Mouse (Mus musculus): ENCODE measurements at regions not wholly inside any gene's neighbourhood (a gene's known extent, or its start where the extent isn't known, plus 50 kb on each side); places are given as distances from the start of the nearest gene placed in this dataset.

DNA sequence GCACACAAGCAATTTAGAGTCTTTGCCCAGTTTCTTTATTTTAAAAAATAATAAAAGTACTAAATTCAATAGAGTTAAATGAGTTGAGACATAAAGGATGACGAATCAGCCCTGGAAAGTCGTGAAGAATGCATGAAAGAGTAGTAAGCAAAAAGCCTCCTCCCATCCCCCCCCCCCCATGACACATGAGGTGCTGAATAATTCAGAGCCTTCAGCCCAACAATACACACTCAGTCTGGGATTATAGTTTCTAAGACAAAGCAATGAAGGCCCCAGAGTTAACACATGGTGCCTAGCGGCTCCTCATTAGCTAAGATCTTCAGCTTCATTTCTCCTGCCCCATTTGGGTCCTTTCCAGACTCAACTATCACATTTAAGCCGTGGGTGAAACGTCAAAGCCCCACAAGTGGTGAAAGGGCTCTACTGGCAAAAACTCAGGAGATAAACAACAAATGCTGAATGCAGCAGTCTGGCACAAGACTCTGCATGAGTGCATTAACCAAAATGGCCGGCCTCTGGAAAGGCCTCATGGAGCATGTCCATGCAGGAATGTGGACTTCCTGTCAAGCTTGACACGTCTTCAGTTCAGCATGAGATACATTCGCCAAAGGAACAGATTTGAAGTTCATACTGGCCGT is 560.9 kb upstream of the Gm26657 start:
- DNase-seq (ENCODE audit: low read depth, low spot score), result no peak

DNA sequence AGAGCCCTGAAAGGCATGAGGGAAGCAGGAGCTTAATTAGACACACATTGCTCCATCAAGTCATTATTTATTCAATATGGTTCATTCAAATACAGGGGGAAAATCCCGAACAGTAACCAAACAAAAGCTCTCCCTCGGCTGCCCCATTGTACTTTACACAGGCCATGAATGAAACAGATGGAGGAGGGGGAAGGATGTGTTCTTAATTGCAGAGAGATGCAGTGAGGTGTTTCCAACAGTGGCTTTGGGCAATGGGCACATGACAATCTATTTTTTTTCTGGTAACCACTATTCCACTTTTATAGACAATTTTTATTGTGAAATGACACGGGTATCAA is 578.6 kb upstream of the Gm26657 start:
- DNase-seq (ENCODE audit: low read depth, low spot score), result no peak

DNA sequence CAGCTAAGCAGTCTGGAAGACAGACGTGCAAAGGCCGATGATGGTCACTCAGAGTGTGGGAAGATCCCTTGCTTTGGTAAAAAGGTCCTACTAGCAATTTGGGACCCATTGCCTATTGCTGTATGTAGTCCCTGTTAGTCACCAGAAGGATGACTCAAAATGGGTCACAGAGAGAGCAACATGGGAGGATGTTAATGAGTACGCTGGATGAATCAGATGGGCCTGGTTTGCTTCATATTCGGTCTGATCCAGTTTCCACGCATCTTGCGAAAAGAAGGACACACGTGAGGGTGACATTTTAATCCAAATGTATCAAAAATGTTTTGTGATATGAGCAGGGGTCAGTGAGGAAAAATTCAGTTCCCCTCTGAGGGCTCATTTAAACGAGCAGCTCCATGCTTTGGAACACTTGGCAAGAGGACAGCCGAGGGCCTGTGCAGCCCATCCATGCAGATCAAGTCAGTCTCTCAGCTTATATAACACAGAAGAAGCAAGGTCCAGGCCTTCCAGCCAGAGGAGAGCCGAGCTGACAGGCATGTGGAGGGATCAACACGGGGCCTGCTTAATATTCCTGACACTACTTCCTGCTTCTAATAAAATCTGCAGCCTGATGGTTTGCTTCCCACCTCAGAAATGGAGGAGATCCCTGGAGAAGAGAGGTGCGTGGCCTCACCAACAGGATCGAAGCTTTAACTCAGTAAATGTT is 579.2 kb upstream of the Gm26657 start:
- DNase-seq (ENCODE audit: low read depth, low spot score), result no peak

- DNase-seq (ENCODE audit: low read depth, low spot score), result no peak
Measured at GRCm38 (mm10) chr4:56157521-56158065, 582.3 kb upstream of the Gm26657 start.

DNA sequence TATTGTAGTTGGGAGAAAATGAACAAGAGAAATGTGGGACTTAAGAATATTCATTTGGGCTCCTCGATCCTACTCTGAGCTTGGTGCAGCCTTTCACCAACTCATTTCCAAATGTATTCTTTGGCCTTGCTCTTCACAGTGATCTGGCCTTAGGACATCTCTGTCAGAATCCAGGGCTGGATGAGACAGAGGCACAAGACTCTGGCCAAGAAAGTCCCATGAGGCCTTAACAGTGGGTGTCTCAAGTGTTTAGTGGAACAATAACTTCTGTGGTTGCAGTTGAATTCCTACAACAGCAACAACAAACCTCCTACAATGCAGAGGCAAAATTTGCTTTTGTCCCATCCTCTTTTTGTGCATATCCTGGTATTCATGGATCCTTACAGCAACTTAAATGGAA is 589.2 kb upstream of the Gm26657 start:
- DNase-seq (ENCODE audit: low read depth, low spot score), result no peak

DNA sequence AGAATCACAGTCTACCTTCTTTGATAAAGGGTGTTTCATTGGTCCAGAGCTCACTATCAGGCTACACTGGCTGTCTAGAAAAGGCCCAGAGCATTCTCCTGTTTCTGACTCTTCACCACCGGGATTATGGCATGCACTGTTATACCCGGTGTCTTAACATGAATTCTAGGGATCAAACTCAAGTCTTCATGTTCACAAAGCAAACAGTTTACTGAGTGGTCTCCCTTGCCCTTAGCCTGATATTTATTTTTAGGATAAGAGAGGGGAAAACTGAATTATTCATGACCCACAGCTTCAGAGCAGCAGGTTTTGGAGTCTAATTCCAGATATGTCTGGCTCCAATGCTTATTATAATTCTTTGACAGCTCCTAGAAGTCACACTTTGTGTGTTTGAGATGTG is 596.0 kb upstream of the Gm26657 start:
- DNase-seq (ENCODE audit: low read depth, low spot score), result no peak

GRCm38 (mm10) chr4:56136837-56137236 is 603.0 kb upstream of the Gm26657 start:
- no peak for DNase-seq (ENCODE audit: low read depth, low spot score)

DNA sequence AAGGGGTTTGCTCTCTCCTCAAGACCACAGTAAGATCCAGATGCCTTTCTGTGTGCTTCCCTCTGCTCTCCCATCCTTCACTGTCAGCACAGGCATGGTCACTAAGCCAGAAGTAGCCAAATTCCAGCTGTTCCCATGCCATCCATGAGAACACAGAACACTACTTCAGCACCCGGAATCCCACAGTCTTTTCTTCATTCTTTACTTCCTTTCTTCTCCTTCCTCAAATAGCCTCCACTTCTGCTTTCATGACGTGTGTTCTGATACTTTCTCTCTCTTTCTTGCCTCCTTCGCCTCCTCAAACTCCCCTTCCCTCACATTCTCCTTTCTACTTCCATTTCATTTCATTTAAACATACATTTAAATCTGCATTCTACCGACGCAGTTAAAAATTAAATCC is 602.1 kb upstream of the Klf4 start:
- DNase-seq (ENCODE audit: low read depth, low spot score), result no peak

DNA sequence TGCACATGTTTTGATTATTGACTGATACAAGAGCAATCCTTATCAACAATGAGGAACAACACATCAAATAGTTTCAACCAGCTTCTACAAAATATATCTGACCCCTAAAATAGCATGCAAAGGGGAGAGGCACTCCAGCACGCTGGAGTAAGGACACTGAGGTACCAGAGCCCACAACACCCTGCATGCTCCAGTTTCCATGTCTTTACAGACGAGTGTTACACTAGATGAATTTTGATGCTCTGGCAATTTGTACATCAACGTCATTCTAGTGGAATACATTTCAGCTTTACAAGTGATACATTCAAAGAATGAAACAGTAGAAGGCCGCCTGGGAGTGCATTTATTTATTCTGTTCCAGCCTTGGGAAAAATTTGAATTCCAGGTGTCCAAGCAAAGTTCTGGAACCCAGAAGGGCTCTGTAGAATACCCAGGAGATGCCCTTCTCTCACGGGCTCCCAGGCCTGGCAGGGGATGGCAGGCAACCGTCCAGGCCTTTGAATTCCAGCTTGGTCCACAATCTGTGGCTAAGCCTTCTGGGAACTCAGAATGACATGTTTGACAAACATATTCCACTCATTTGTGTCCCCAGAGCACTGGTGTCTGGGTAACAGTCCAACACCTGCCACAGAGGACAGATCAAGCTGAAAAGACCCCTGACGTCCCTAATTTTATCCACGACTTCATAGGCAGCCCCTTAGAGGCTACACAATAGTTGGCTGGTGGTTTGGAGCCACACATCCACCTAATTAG is 595.6 kb upstream of the Klf4 start:
- no peak for DNase-seq (ENCODE audit: low read depth, low spot score)

GRCm38 (mm10) chr4:56124515-56124914 is 592.2 kb upstream of the Klf4 start:
- no peak for DNase-seq (ENCODE audit: low read depth, low spot score)

- no peak for DNase-seq (ENCODE audit: low read depth, low spot score)
Measured at GRCm38 (mm10) chr4:56122198-56122597, 589.9 kb upstream of the Klf4 start.

GRCm38 (mm10) chr4:56121664-56122063 is 589.4 kb upstream of the Klf4 start:
- no peak for DNase-seq (ENCODE audit: low read depth, low spot score)

DNA sequence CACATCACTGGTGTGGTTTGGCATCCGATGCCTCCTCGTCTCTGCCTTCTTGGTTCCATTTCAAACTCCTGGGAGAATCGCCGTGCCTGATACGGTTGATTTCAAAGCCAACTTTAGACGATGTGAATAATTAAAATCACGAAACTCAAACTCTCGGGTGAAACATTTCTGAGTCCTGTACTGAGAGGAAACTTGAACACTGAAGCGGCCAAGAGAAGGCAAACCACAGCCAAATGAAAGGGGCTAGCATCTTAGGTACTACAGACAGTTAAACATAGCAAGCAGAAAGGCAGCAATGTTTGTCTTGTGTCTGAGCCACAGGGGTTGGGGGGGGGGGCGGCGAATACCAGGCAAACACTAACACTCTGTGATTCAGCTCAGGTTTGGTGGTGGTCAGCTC is 588.1 kb upstream of the Klf4 start:
- DNase-seq (ENCODE audit: low read depth, low spot score), result no peak

DNA sequence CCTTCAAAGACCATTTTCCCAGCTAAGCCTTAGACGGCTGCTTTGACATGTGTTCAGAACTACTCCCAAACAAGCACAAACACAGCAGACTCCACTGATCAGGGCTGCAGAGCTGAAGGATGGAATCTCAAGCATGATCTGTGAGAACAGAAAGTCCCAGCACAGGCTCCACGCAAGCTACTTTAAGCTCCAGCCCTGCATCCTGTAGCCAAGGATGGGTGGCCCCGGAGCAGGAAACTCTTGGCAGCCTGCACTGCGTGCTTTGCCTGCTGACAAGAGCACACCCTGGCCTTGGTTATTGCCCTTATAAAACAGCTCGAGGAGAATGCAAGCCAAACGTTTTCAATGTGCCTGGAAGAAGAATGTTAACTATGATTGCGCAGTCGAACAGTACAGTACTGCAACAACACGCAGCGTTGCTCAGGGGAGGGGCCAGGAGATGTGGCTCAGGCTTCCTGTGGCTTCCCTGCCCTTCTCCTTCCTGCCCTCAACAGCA is 581.5 kb upstream of the Klf4 start:
- DNase-seq (ENCODE audit: low read depth, low spot score), result peak; percentile 10

- no peak for DNase-seq (ENCODE audit: low read depth, low spot score)
Measured at GRCm38 (mm10) chr4:56112931-56113700, 580.9 kb upstream of the Klf4 start.

DNA sequence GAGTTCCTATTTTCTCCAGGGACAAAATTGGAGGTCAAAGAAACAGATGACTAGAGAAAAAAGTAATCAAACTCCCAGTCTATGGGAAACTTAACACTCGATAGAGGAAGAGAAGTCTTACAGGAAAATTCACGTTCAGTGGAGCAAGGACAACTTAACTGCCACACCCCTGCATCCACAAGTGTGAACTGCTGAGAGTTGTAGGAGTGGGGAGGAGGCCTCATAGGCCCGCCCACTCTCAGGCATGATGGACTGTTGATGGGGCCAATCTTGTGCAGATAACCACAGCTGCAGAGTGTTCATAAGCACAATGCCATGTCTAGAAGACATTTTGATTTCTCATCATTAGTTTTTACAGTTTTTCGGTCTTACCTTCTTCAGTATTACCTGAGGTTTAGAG is 574.7 kb upstream of the Klf4 start:
- DNase-seq (ENCODE audit: low read depth, low spot score), result no peak

DNA sequence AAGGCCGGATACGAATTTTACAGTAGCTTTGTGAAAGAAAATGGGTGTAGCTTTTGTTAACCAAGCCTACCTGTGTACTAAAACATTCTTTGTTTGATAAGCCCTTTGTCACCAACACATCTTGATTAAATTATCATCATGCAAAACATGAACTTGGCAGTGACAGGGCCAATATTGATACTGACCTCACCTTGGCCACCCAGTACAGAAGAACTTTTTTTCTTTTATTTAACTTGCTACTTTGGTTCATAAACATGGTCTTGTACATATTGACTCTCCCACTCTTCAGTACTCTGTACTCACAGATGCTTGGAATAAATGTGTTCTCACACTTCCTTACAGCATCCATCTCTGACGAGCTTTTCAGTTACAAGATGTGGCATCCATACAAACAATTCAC is 570.0 kb upstream of the Klf4 start:
- DNase-seq (ENCODE audit: low read depth, low spot score), result no peak

DNA sequence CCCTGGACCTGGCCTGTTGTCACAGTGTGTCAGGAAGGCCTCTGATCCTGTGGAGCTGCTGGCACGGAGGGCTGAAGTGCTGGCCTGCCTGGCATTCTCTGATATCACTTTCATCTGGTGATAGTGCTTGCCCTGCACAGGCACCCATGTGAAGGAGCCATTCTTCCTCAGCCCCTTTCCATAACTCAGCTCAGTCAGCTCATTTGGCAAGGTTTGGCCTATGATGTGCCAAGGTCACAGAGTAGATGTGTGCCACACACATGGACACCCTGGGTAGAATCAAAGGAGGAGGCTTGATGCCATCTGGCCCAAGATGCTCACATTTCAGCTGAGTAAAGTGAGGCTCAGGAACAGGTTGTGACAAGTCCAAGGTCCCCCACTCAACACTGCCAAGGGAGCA is 558.5 kb upstream of the Klf4 start:
- DNase-seq (ENCODE audit: low read depth, low spot score), result no peak

DNA sequence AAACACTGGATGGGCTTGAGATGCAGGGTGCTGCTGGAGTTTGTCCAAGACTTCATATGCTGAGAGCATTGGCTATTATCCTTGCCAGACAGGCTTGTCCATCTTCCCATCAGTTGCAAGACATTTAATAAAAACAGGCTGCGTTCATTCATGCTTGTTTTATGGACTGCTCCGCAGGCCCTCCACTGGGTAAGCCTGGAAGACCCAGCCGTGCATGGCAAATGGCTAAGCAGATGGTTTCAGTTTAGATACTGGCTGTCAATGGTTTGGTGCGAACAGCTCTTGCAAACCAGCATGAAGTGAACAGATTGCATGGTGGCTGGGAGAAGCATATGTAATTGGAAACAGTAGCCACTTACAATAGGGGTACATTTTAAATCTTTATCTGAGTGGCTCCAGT is 556.4 kb upstream of the Klf4 start:
- no peak for DNase-seq (ENCODE audit: low read depth, low spot score)

GRCm38 (mm10) chr4:56086306-56086705 is 554.0 kb upstream of the Klf4 start:
- no peak for DNase-seq (ENCODE audit: low read depth, low spot score)

DNA sequence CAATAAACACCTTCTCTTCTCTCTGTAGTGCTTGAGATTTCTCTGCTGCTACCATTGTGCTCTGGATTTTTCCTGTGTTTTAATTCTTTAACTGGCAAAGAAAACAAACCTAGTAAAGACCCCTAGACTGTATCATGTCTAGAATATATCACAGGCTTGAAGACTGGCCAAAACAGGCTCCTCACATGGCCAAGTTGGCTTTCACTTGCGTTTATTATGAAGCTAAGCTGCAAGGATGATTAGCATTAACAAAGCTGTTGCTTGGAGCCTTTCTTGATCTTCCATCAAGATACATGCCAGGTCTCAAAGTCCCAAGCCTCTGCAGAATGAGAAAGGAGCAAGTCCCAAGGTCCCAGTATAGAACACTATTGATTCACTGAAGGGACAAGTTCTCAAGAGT is 551.9 kb upstream of the Klf4 start:
- no peak for DNase-seq (ENCODE audit: low read depth, low spot score)

GRCm38 (mm10) chr4:56082411-56082810 is 550.1 kb upstream of the Klf4 start:
- DNase-seq (ENCODE audit: low read depth, low spot score), result no peak

All from CD4-positive helper T cell, adult 2 months (primary cell).